ENCODE assay signal across 27 mouse cellular contexts in the genomic region with DNA sequence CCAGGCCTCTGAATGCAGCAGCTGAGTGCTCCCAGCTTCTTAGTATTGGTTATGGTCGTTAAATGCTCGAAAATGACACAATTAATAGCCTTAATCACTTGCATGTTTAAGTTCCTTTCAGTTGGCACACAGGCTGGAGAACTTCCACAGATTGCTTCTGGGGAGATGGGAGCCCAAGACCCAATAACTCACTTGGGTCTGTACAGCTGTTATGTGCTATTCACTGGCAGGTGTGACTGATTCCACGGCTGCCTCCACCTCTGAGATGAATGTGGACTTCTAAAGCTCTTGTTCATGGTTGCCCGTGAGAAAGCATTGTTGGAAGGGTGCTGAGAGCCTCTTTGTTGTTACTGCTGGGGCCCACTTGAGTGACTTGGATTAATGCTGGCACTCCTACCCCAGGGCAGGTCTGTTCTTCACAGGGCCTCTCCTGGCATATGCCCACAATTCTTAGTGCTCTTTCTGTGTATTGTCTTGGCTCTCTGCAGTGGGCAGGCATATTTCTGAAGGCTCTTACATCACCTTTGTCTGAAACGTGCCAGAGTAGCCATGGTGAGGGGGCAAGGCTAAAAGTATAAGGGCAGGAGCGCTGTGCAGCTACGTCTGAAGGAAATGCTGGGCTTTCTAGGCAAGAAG.
A peak's percentile ranks its signal among the peaks of the same experiment; 100 is the strongest.
DNase-seq lines count a peak whose midpoint lies in the region; ATAC-seq and TF ChIP-seq lines count a peak whose summit lies in the region.
"Had no signal": no experiment of that assay in that cellular context is flagged by ENCODE, and none has a peak within 500 bp of the region (broad histone marks: within the 10 kb centered on the region; RNA-seq: fewer than 3 reads in every experiment).

No protein-coding gene starts in this region.

- TF ChIP-seq CTCF in lung, postnatal 0 days (IDR thresholded peaks at IDR 0.05): no peak

- intact Hi-C loops in heart, postnatal 36 days (cut with DNase I): no loop called here

- TF ChIP-seq EP300 in lung, postnatal 0 days (IDR thresholded peaks at IDR 0.05): no peak

- peak; percentile 77 for DNase-seq in heart, adult 11 months
- no peak for DNase-seq in heart, postnatal 36 days
- DNase-seq in lung, postnatal 0 days (ENCODE audit: low spot score): peak; percentile 57
- no peak for DNase-seq in lung, postnatal 4 days
- no peak for DNase-seq in neural tube, embryonic 10.5 days (ENCODE audit: extremely low spot score, low spot score)
- DNase-seq in lung, postnatal 36 days: peak; percentile 45
- DNase-seq: adrenal gland, adult 8-10 months; adrenal gland, postnatal 25 days; cerebellum, adult 11 months; cerebellum, adult 2 months; cerebellum, adult 9-11 months; cerebellum, postnatal 25 days; forebrain, postnatal 0 days; gastrocnemius, adult 2 months; gastrocnemius, postnatal 14 days; heart, adult 2 months; heart, postnatal 14 days had no signal

- no peak overlapping the region for H3K4me3 ChIP-seq in lung, postnatal 0 days (ENCODE audit: low read depth, low read length)
- H3K4me3 ChIP-seq in neural tube, embryonic 12.5 days: no peak overlapping the region
- no peak overlapping the region for H3K4me3 ChIP-seq in intestine, embryonic 16.5 days (ENCODE audit: low read length)
- H3K4me3 ChIP-seq: embryonic facial prominence, embryonic 12.5 days; embryonic facial prominence, embryonic 15.5 days; gastrocnemius, adult 2 months; heart, adult 2 months; heart, embryonic 10.5 days; heart, embryonic 13.5 days; hindbrain, embryonic 12.5 days; hindbrain, embryonic 15.5 days had no signal

- WGBS in lung, postnatal 0 days: 57% methylated on average over 7 of the region's 7 CpGs
- 43% methylated on average over 7 of the region's 7 CpGs for WGBS in neural tube, embryonic 12.5 days
- 73% methylated on average over 7 of the region's 7 CpGs for WGBS in intestine, embryonic 16.5 days

- no peak overlapping the region for H3K4me2 ChIP-seq in lung, postnatal 0 days (replicated peaks; ENCODE audit: low read depth, low read length)
- no peak overlapping the region for H3K4me2 ChIP-seq in neural tube, embryonic 12.5 days (replicated peaks)
- H3K4me2 ChIP-seq in intestine, embryonic 16.5 days (ENCODE audit: low read depth, low read length): no peak overlapping the region
- H3K4me2 ChIP-seq: embryonic facial prominence, embryonic 12.5 days; embryonic facial prominence, embryonic 15.5 days; heart, embryonic 13.5 days; hindbrain, embryonic 12.5 days; hindbrain, embryonic 15.5 days had no signal

- H3K27ac ChIP-seq in lung, postnatal 0 days (ENCODE audit: low read length): no peak overlapping the region
- H3K27ac ChIP-seq in neural tube, embryonic 12.5 days: no peak overlapping the region
- no peak overlapping the region for H3K27ac ChIP-seq in intestine, embryonic 16.5 days (ENCODE audit: low read length)
- H3K27ac ChIP-seq: embryonic facial prominence, embryonic 12.5 days; embryonic facial prominence, embryonic 15.5 days; gastrocnemius, adult 2 months; heart, adult 2 months; heart, embryonic 10.5 days; heart, embryonic 13.5 days; hindbrain, embryonic 12.5 days; hindbrain, embryonic 15.5 days had no signal

- H3K9me3 ChIP-seq in lung, postnatal 0 days (ENCODE audit: low read length): peaks cover 2% of the 10 kb centered on the region; the same call in 1 of the 2 replicates
- 0 out of 2 replicates have a peak, but pooled peaks cover 3% of the 10 kb centered on the region for H3K9me3 ChIP-seq in neural tube, embryonic 12.5 days
- no peaks in the 10 kb centered on the region for H3K9me3 ChIP-seq in intestine, embryonic 16.5 days (ENCODE audit: control insufficient read depth, low read length)
- H3K9me3 ChIP-seq: embryonic facial prominence, embryonic 12.5 days; embryonic facial prominence, embryonic 15.5 days; heart, embryonic 10.5 days; hindbrain, embryonic 12.5 days; hindbrain, embryonic 15.5 days had no signal

- ATAC-seq in lung, postnatal 0 days: peak; percentile 65
- peak; percentile 71 for ATAC-seq in neural tube, embryonic 12.5 days (ENCODE audit: low FRiP score, low read depth)
- ATAC-seq in intestine, embryonic 16.5 days: no peak
- ATAC-seq: activated CD4-positive, CD25-positive, alpha-beta regulatory T cell, adult 4 months; forebrain, embryonic 14.5 days; forebrain, postnatal 0 days had no signal

- no peaks in the 10 kb centered on the region for H3K36me3 ChIP-seq in lung, postnatal 0 days (ENCODE audit: insufficient read depth, low read length)
- H3K36me3 ChIP-seq in neural tube, embryonic 12.5 days: no peaks in the 10 kb centered on the region
- H3K36me3 ChIP-seq in intestine, embryonic 16.5 days (ENCODE audit: control insufficient read depth, insufficient read depth, low read length): no peaks in the 10 kb centered on the region
- H3K36me3 ChIP-seq: embryonic facial prominence, embryonic 12.5 days; embryonic facial prominence, embryonic 15.5 days; heart, embryonic 10.5 days; heart, embryonic 13.5 days; hindbrain, embryonic 12.5 days; hindbrain, embryonic 15.5 days had no signal

- H3K27me3 ChIP-seq in lung, postnatal 0 days (replicated peaks; ENCODE audit: insufficient read depth, low read length): no peaks in the 10 kb centered on the region
- no peaks in the 10 kb centered on the region for H3K27me3 ChIP-seq in neural tube, embryonic 12.5 days (replicated peaks)
- H3K27me3 ChIP-seq in intestine, embryonic 16.5 days (replicated peaks; ENCODE audit: control insufficient read depth, insufficient read depth, low read length): no peaks in the 10 kb centered on the region
- H3K27me3 ChIP-seq: embryonic facial prominence, embryonic 12.5 days; embryonic facial prominence, embryonic 15.5 days; hindbrain, embryonic 12.5 days; hindbrain, embryonic 15.5 days had no signal

- no peaks in the 10 kb centered on the region for H3K4me1 ChIP-seq in lung, postnatal 0 days (ENCODE audit: insufficient read depth, low read depth, low read length)
- H3K4me1 ChIP-seq in neural tube, embryonic 12.5 days: peaks cover 7% of the 10 kb centered on the region
- no peaks in the 10 kb centered on the region for H3K4me1 ChIP-seq in intestine, embryonic 16.5 days (ENCODE audit: control insufficient read depth, insufficient read depth, low read length)
- H3K4me1 ChIP-seq: embryonic facial prominence, embryonic 12.5 days; embryonic facial prominence, embryonic 15.5 days; heart, embryonic 10.5 days; hindbrain, embryonic 15.5 days had no signal

- H3K9ac ChIP-seq in lung, postnatal 0 days (replicated peaks; ENCODE audit: low read depth): no peak overlapping the region
- H3K9ac ChIP-seq in neural tube, embryonic 12.5 days: no peak overlapping the region
- H3K9ac ChIP-seq in intestine, embryonic 16.5 days (ENCODE audit: low read depth, low read length): no peak overlapping the region
- H3K9ac ChIP-seq: embryonic facial prominence, embryonic 12.5 days; embryonic facial prominence, embryonic 15.5 days; forebrain, postnatal 0 days; heart, embryonic 13.5 days; hindbrain, embryonic 12.5 days; hindbrain, embryonic 15.5 days had no signal

Comparison
In these comparisons a context has a peak if more than half of its experiments do, and no peak if none do; other contexts are left out.
1. DNase-seq: peak in heart, adult 11 months (single experiment), lung, postnatal 0 days (single experiment) and lung, postnatal 36 days (single experiment); none in heart, postnatal 36 days (0 of 2), lung, postnatal 4 days (0 of 2) and neural tube, embryonic 10.5 days (single experiment).